Mouse (Mus musculus) small intestine, adult 2 months (tissue): ENCODE data around the gene Slc47a1. TPM values are rescaled to one million over a fixed set of nuclear protein-coding genes. Genes with fewer than 3 reads are reported as not detected.

Experiments used
- H3K27ac ChIP-seq: fragments of 200-500 bp; 2 replicates; pipeline ENCODE4 v1.5.1; 2012; ENCODE audit warnings: low read depth, low read length, control low read depth, inconsistent platforms; ENCODE audit not compliant: insufficient read depth
- H3K27me3 ChIP-seq: fragments of 200-500 bp; 2 replicates; pipeline ENCODE4 v1.6.1; 2012; ENCODE audit warnings: mild to moderate bottlenecking, moderate library complexity, low read length, inconsistent platforms; ENCODE audit not compliant: control insufficient read depth, insufficient read depth
- H3K36me3 ChIP-seq: fragments of 200-500 bp; 2 replicates; pipeline ENCODE4 v1.6.1; 2012; ENCODE audit warnings: mild to moderate bottlenecking, low read length, control low read depth, inconsistent platforms; ENCODE audit not compliant: control insufficient read depth, insufficient read depth
- H3K4me1 ChIP-seq: fragments of 200-500 bp; 2 replicates; pipeline ENCODE4 v1.6.1; 2012; ENCODE audit warnings: low read length, inconsistent platforms, mixed read lengths; ENCODE audit not compliant: control insufficient read depth, insufficient read depth, insufficient read length
- H3K4me3 ChIP-seq: fragments of 200-500 bp; 2 replicates; pipeline ENCODE4 v1.5.1; 2012; ENCODE audit warnings: low read depth, mild to moderate bottlenecking, control low read depth, inconsistent platforms, low read length, moderate library complexity
- CTCF ChIP-seq: fragments of 200-500 bp; IDR thresholded peaks from 2 replicates; pipeline ENCODE4 v1.5.1; 2012; ENCODE audit warnings: low read depth, mild to moderate bottlenecking, control low read depth, inconsistent platforms, low read length, moderate library complexity, mixed read lengths; ENCODE audit not compliant: insufficient replicate concordance, insufficient read length; ENCODE audit errors: extremely low read depth
- POLR2A ChIP-seq: fragments of 200-500 bp; IDR thresholded peaks from 2 replicates; pipeline ENCODE4 v1.6.1; 2012; ENCODE audit warnings: low read depth, mild to moderate bottlenecking, control low read depth, inconsistent platforms, low read length, moderate library complexity
- WGBS: fragments of 180-500 bp; shearing (Covaris S2); methylation state at CpG from one replicate; pipeline ENCODE4 v1.1.7; 2018; 5-methylcytosine and 5-hydroxymethylcytosine counted together
- polyA plus RNA-seq: library from polyadenylated mRNA; depleted of rRNA; stranded (reverse); fragments of >200 nt; gene quantifications from 2 replicates; pipeline ENCODE4 v1.2.3, GENCODE M21; 2012

Gene Slc47a1
- polyA plus RNA-seq, 1 experiment: 25.8 TPM

- 50% methylated on average over 4 of the region's 4 CpGs for WGBS
- peak overlapping the region; percentile 94 for H3K27ac ChIP-seq
Observed at GRCm38 (mm10) chr11:61378651-61379050, 506 bp upstream of the Slc47a1 start.

GRCm38 (mm10) chr11:61368668-61369067, 9.5 kb downstream of the Slc47a1 start:
- Histone ChIP-seq H3K27ac (no peak overlapping the region), H3K36me3 (no peaks in the 10 kb centered on the region), H3K27me3 (no peaks in the 10 kb centered on the region; the same call in 1 of the 2 replicates), H3K4me3 (no peak overlapping the region), H3K4me1 (peaks cover 4% of the 10 kb centered on the region; the same call in 1 of the 2 replicates)
- no peak for TF ChIP-seq POLR2A
- WGBS: 83% methylated on average over 2 of the region's 2 CpGs

More at GRCm38 (mm10) chr11:61378651-61379050, 506 bp upstream of the Slc47a1 start:
- no peaks in the 10 kb centered on the region for H3K36me3 ChIP-seq
- H3K27me3 ChIP-seq: peaks cover 7% of the 10 kb centered on the region
- peaks cover 7% of the 10 kb centered on the region; the same call in 1 of the 2 replicates for H3K4me1 ChIP-seq
- TF ChIP-seq POLR2A (no peak), CTCF (no peak)
- no peak overlapping the region for H3K4me3 ChIP-seq

- Histone ChIP-seq H3K4me1 (peaks cover 4% of the 10 kb centered on the region; the same call in 1 of the 2 replicates), H3K27ac (no peak overlapping the region), H3K27me3 (no peaks in the 10 kb centered on the region; the same call in 1 of the 2 replicates), H3K4me3 (no peak overlapping the region), H3K36me3 (no peaks in the 10 kb centered on the region)
- no peak for TF ChIP-seq CTCF
- TF ChIP-seq POLR2A: no peak
- 73% methylated on average over 9 of the region's 9 CpGs for WGBS
Observed at GRCm38 (mm10) chr11:61366517-61367273, 11.4 kb downstream of the Slc47a1 start.

- TF ChIP-seq POLR2A (no peak), CTCF (no peak)
- Histone ChIP-seq H3K4me3 (no peak overlapping the region), H3K27me3 (no peaks in the 10 kb centered on the region; the same call in 1 of the 2 replicates), H3K4me1 (peaks cover 4% of the 10 kb centered on the region; the same call in 1 of the 2 replicates), H3K27ac (no peak overlapping the region), H3K36me3 (no peaks in the 10 kb centered on the region)
- 58% methylated on average over 3 of the region's 3 CpGs for WGBS
Observed at GRCm38 (mm10) chr11:61365938-61366337, 12.2 kb downstream of the Slc47a1 start.

GRCm38 (mm10) chr11:61364096-61364495, 14.0 kb downstream of the Slc47a1 start:
- no peaks in the 10 kb centered on the region for H3K36me3 ChIP-seq
- H3K27ac ChIP-seq: no peak overlapping the region
- TF ChIP-seq POLR2A: no peak
- TF ChIP-seq CTCF: no peak
- 82% methylated on average over 6 of the region's 6 CpGs for WGBS
- H3K27me3 ChIP-seq: no peaks in the 10 kb centered on the region; the same call in 1 of the 2 replicates
- peaks cover 1% of the 10 kb centered on the region; the same call in 1 of the 2 replicates for H3K4me1 ChIP-seq
- no peak overlapping the region for H3K4me3 ChIP-seq

GRCm38 (mm10) chr11:61361515-61362190, 16.5 kb downstream of the Slc47a1 start:
- TF ChIP-seq POLR2A: no peak
- TF ChIP-seq CTCF: no peak
- no peaks in the 10 kb centered on the region for H3K4me1 ChIP-seq
- no peak overlapping the region for H3K4me3 ChIP-seq
- H3K27ac ChIP-seq: no peak overlapping the region
- H3K27me3 ChIP-seq: no peaks in the 10 kb centered on the region; the same call in 1 of the 2 replicates
- 86% methylated on average over 11 of the region's 11 CpGs for WGBS
- H3K36me3 ChIP-seq: no peaks in the 10 kb centered on the region

GRCm38 (mm10) chr11:61356600-61356999, 21.5 kb downstream of the Slc47a1 start:
- TF ChIP-seq CTCF: no peak
- TF ChIP-seq POLR2A: no peak
- Histone ChIP-seq H3K27ac (no peak overlapping the region), H3K4me3 (no peak overlapping the region), H3K36me3 (no peaks in the 10 kb centered on the region), H3K27me3 (no peaks in the 10 kb centered on the region), H3K4me1 (peaks cover 11% of the 10 kb centered on the region; the same call in 1 of the 2 replicates)
- WGBS: 84% methylated on average over 9 of the region's 9 CpGs
